Mouse (Mus musculus) liver, postnatal 0 days (tissue): ENCODE results near the gene Carnmt1.

Source experiments
- CTCF ChIP-seq: sonication (generic); IDR thresholded peaks from 2 replicates; pipeline ENCODE4 v1.5.1; 2016; ENCODE audit warnings: antibody characterized with exemption, low read depth
- EP300 ChIP-seq: IDR thresholded peaks from 2 replicates; pipeline ENCODE4 v1.6.1; 2016; ENCODE audit warnings: antibody characterized with exemption, low read depth, mild to moderate bottlenecking

DNA sequence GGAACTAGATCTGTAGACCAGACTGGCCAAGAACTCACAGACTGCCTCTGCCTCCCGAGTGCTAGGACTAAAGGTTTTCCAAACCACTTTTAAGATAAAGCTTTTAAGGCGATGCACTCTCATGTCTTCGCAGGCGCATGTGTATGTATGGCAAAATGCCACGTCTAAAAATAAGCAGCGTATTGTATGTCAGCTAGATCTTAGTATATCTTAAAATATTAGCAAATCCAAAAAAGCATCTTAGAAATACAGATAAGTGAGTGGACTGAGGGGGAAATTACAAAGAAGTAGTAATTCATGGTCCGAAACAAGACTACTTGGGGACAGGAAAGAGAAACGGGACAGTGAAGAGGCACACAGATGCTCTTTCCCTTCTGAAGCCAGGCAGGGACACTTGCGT lies 41.0 kb downstream of the Carnmt1 start:
- TF ChIP-seq CTCF (no peak), EP300 (no peak)
